Mouse (Mus musculus) liver, adult 2 months (tissue): ENCODE measurements at regions not wholly inside any gene's neighbourhood (a gene's known extent, or its start where the extent isn't known, plus 50 kb on each side); places are given as distances from the start of the nearest gene placed in this dataset.

ENCODE experiments used
- DNase-seq: peaks from one replicate; pipeline ENCODE4 v3.0.0-alpha.2; 2011; ENCODE audit warnings: low read depth, low spot score; ENCODE audit errors: extremely low read depth
- H3K27ac ChIP-seq: fragments of 200-500 bp; replicated peaks from 2 replicates; pipeline ENCODE4 v1.5.1; 2012; ENCODE audit warnings: low read depth, mild to moderate bottlenecking, control low read depth, inconsistent platforms, low read length; ENCODE audit not compliant: insufficient read depth
- H3K27me3 ChIP-seq: fragments of 200-500 bp; 2 replicates; pipeline ENCODE4 v1.6.1; 2012; ENCODE audit warnings: mild to moderate bottlenecking, moderate library complexity, low read length, inconsistent platforms; ENCODE audit not compliant: control insufficient read depth, insufficient read depth
- H3K36me3 ChIP-seq: fragments of 200-500 bp; 2 replicates; pipeline ENCODE4 v1.6.1; 2012; ENCODE audit warnings: low read length, inconsistent platforms; ENCODE audit not compliant: control insufficient read depth, insufficient read depth
- H3K4me1 ChIP-seq: fragments of 200-500 bp; 2 replicates; pipeline ENCODE4 v1.6.1; 2011; ENCODE audit warnings: low read length; ENCODE audit not compliant: control insufficient read depth, insufficient read depth
- H3K4me3 ChIP-seq: fragments of 200-500 bp; 2 replicates; pipeline ENCODE4 v1.5.1; 2011; ENCODE audit warnings: low read depth, mild to moderate bottlenecking, control low read depth, low read length, moderate library complexity; ENCODE audit not compliant: insufficient read depth
- H3K79me2 ChIP-seq: fragments of 200-500 bp; 2 replicates; pipeline ENCODE4 v1.6.1; 2012; ENCODE audit warnings: inconsistent platforms, mild to moderate bottlenecking, low read length, moderate library complexity; ENCODE audit not compliant: control insufficient read depth, insufficient read depth
- H3K9ac ChIP-seq: fragments of 200-500 bp; 2 replicates; pipeline ENCODE4 v1.6.1; 2012; ENCODE audit warnings: low read depth, mild to moderate bottlenecking, control low read depth, inconsistent platforms, low read length
- CTCF ChIP-seq: fragments of 200-500 bp; IDR thresholded peaks from 2 replicates; pipeline ENCODE4 v1.5.1; 2011; ENCODE audit warnings: low read depth, low read length, control low read depth
- POLR2A ChIP-seq: fragments of 200-500 bp; IDR thresholded peaks from 2 replicates; pipeline ENCODE4 v1.6.1; 2011; ENCODE audit warnings: low read length, control low read depth; ENCODE audit not compliant: insufficient read depth; ENCODE audit errors: extremely low read depth
- WGBS: fragments of 180-500 bp; shearing (Covaris S2); methylation state at CpG from one replicate; pipeline ENCODE4 v1.1.7; 2018; 5-methylcytosine and 5-hydroxymethylcytosine counted together

GRCm38 (mm10) chr6:76825953-76826352 lies 328.4 kb upstream of the Gm9008 start:
- Histone ChIP-seq H3K27ac (no peak overlapping the region), H3K27me3 (no peaks in the 10 kb centered on the region), H3K9ac (no peak overlapping the region), H3K79me2 (no peaks in the 10 kb centered on the region), H3K4me1 (no peaks in the 10 kb centered on the region), H3K4me3 (no peak overlapping the region), H3K36me3 (no peaks in the 10 kb centered on the region)
- TF ChIP-seq CTCF (no peak), POLR2A (no peak)
- DNase-seq, result no peak
- 68% methylated on average over 5 of the region's 5 CpGs for WGBS

- no peak overlapping the region for H3K9ac ChIP-seq
- WGBS, result 27% methylated on average over 1 of the region's 1 CpGs
- no peaks in the 10 kb centered on the region for H3K27me3 ChIP-seq
- no peak overlapping the region for H3K27ac ChIP-seq
- TF ChIP-seq CTCF, result no peak
- no peak for TF ChIP-seq POLR2A
- no peaks in the 10 kb centered on the region for H3K36me3 ChIP-seq
- no peaks in the 10 kb centered on the region for H3K79me2 ChIP-seq
- no peak overlapping the region for H3K4me3 ChIP-seq
- no peak for DNase-seq
- no peaks in the 10 kb centered on the region for H3K4me1 ChIP-seq
Measured at GRCm38 (mm10) chr6:76802969-76803368, 305.4 kb upstream of the Gm9008 start.

- Histone ChIP-seq H3K36me3 (no peaks in the 10 kb centered on the region), H3K27me3 (no peaks in the 10 kb centered on the region), H3K4me1 (no peaks in the 10 kb centered on the region), H3K79me2 (no peaks in the 10 kb centered on the region), H3K27ac (no peak overlapping the region), H3K9ac (no peak overlapping the region), H3K4me3 (no peak overlapping the region)
- WGBS, result 73% methylated on average over 3 of the region's 3 CpGs
- DNase-seq, result no peak
- TF ChIP-seq CTCF (no peak), POLR2A (no peak)
Measured at GRCm38 (mm10) chr6:76780168-76780567, 282.6 kb upstream of the Gm9008 start.

GRCm38 (mm10) chr6:76778201-76778600 lies 280.6 kb upstream of the Gm9008 start:
- no peak overlapping the region for H3K9ac ChIP-seq
- H3K4me3 ChIP-seq, result no peak overlapping the region
- TF ChIP-seq POLR2A (no peak), CTCF (no peak)
- no peaks in the 10 kb centered on the region for H3K27me3 ChIP-seq
- no peaks in the 10 kb centered on the region for H3K79me2 ChIP-seq
- peak; percentile 34 for DNase-seq
- no peak overlapping the region for H3K27ac ChIP-seq
- H3K36me3 ChIP-seq, result no peaks in the 10 kb centered on the region
- 33% methylated on average over 1 of the region's 1 CpGs for WGBS
- no peaks in the 10 kb centered on the region for H3K4me1 ChIP-seq

GRCm38 (mm10) chr6:76777080-76777479 lies 279.5 kb upstream of the Gm9008 start:
- Histone ChIP-seq H3K27me3 (no peaks in the 10 kb centered on the region), H3K9ac (no peak overlapping the region), H3K79me2 (no peaks in the 10 kb centered on the region), H3K4me1 (no peaks in the 10 kb centered on the region), H3K27ac (no peak overlapping the region), H3K4me3 (no peak overlapping the region), H3K36me3 (no peaks in the 10 kb centered on the region)
- no peak for TF ChIP-seq POLR2A
- TF ChIP-seq CTCF, result no peak
- WGBS, result 100% methylated on average over 1 of the region's 1 CpGs
- no peak for DNase-seq

- Histone ChIP-seq H3K9ac (no peak overlapping the region), H3K27ac (no peak overlapping the region), H3K4me1 (no peaks in the 10 kb centered on the region), H3K27me3 (no peaks in the 10 kb centered on the region), H3K4me3 (no peak overlapping the region), H3K79me2 (no peaks in the 10 kb centered on the region), H3K36me3 (no peaks in the 10 kb centered on the region)
- 91% methylated on average over 7 of the region's 7 CpGs for WGBS
- no peak for DNase-seq
- TF ChIP-seq POLR2A, result no peak
- no peak for TF ChIP-seq CTCF
Measured at GRCm38 (mm10) chr6:76763852-76764251, 266.3 kb upstream of the Gm9008 start.
